Comparison of ENCODE assay signal across 27 mouse cellular contexts in genomic region chr16:36983796-36984195, GRCm38 (mm10). TPM values are rescaled to one million over a fixed set of nuclear protein-coding genes. Genes with fewer than 3 reads are reported as not detected.
A peak's percentile ranks its signal among the peaks of the same experiment; 100 is the strongest.
DNase-seq lines count a peak whose midpoint lies in the region; ATAC-seq lines count a peak whose summit lies in the region.
"Had no signal": no experiment of that assay in that cellular context is flagged by ENCODE, and none has a peak within 500 bp of the region (broad histone marks: within the 10 kb centered on the region; RNA-seq: fewer than 3 reads in every experiment).

No protein-coding gene starts in this region.

- intact Hi-C loops in heart, postnatal 14 days (cut with DNase I) = no loop called here

- peaks cover 24% of the 10 kb centered on the region for H3K36me3 ChIP-seq in heart, embryonic 13.5 days
- peaks cover 10% of the 10 kb centered on the region for H3K36me3 ChIP-seq in heart, embryonic 16.5 days (ENCODE audit: control insufficient read depth, insufficient read depth)
- H3K36me3 ChIP-seq: embryonic facial prominence, embryonic 13.5 days; embryonic facial prominence, embryonic 15.5 days; forebrain, embryonic 10.5 days; forebrain, embryonic 12.5 days had no signal

- H3K4me3 ChIP-seq in heart, embryonic 13.5 days = no peak overlapping the region
- no peak overlapping the region for H3K4me3 ChIP-seq in heart, embryonic 16.5 days (ENCODE audit: low read length)
- H3K4me3 ChIP-seq: embryonic facial prominence, embryonic 13.5 days; embryonic facial prominence, embryonic 15.5 days; erythroblast, embryonic 14.5 days; forebrain, embryonic 10.5 days; forebrain, embryonic 12.5 days had no signal

- DNase-seq in embryo, embryonic 10 days (ENCODE audit: low spot score) = peak; percentile 3
- DNase-seq in embryo, embryonic 9.5 days (ENCODE audit: extremely low spot score) = no peak
- DNase-seq in heart, adult 11 months = peak; percentile 77
- DNase-seq in heart, adult 9 months (ENCODE audit: low spot score in 2 of 2) = no peak
- no peak for DNase-seq in heart, adult 8-10 months (ENCODE audit: low spot score)
- DNase-seq in heart, postnatal 14 days = no peak
- DNase-seq: adrenal gland, adult 2 months; adrenal gland, postnatal 10 days; adrenal gland, postnatal 25 days; B cell, adult 2 months; cerebellum, adult 11 months; cerebellum, adult 18-20 months; cerebellum, adult 8-10 months; cerebellum, adult 9-11 months; cerebellum, postnatal 14 days; cerebellum, postnatal 36 days had no signal

- H3K9ac ChIP-seq in heart, embryonic 13.5 days = no peak overlapping the region
- H3K9ac ChIP-seq in heart, embryonic 16.5 days (ENCODE audit: low read length) = no peak overlapping the region
- H3K9ac ChIP-seq: embryonic facial prominence, embryonic 13.5 days; embryonic facial prominence, embryonic 15.5 days; forebrain, embryonic 12.5 days had no signal

- 0 out of 2 replicates have a peak overlapping the region, but pooled peaks have one; percentile 34 for H3K27ac ChIP-seq in heart, embryonic 13.5 days (replicated peaks)
- H3K27ac ChIP-seq in heart, embryonic 16.5 days (ENCODE audit: low read length) = peak overlapping the region; percentile 54
- H3K27ac ChIP-seq: embryonic facial prominence, embryonic 13.5 days; embryonic facial prominence, embryonic 15.5 days; forebrain, embryonic 10.5 days; forebrain, embryonic 12.5 days had no signal

- no peak overlapping the region for H3K4me2 ChIP-seq in heart, embryonic 13.5 days
- no peak overlapping the region for H3K4me2 ChIP-seq in heart, embryonic 16.5 days (ENCODE audit: low read depth, low read length)
- H3K4me2 ChIP-seq: embryonic facial prominence, embryonic 13.5 days; embryonic facial prominence, embryonic 15.5 days; forebrain, embryonic 12.5 days had no signal

- peaks cover 31% of the 10 kb centered on the region for H3K4me1 ChIP-seq in heart, embryonic 13.5 days
- peaks cover 12% of the 10 kb centered on the region for H3K4me1 ChIP-seq in heart, embryonic 16.5 days (ENCODE audit: control insufficient read depth, insufficient read depth, low read length)
- H3K4me1 ChIP-seq: embryonic facial prominence, embryonic 15.5 days; forebrain, embryonic 10.5 days; forebrain, embryonic 12.5 days had no signal

- no peaks in the 10 kb centered on the region for H3K27me3 ChIP-seq in heart, embryonic 13.5 days (replicated peaks)
- no peaks in the 10 kb centered on the region for H3K27me3 ChIP-seq in heart, embryonic 16.5 days (ENCODE audit: control insufficient read depth, insufficient read depth, low read length)
- H3K27me3 ChIP-seq: embryonic facial prominence, embryonic 13.5 days; embryonic facial prominence, embryonic 15.5 days; forebrain, embryonic 12.5 days had no signal

- no peaks in the 10 kb centered on the region for H3K9me3 ChIP-seq in heart, embryonic 13.5 days
- peaks cover 2% of the 10 kb centered on the region; the same call in 1 of the 2 replicates for H3K9me3 ChIP-seq in heart, embryonic 16.5 days (replicated peaks; ENCODE audit: control insufficient read depth, low read length)
- H3K9me3 ChIP-seq: embryonic facial prominence, embryonic 15.5 days; forebrain, embryonic 10.5 days; forebrain, embryonic 12.5 days had no signal

- WGBS in heart, embryonic 13.5 days = 78% methylated on average over 1 of the region's 1 CpGs
- 85% methylated on average over 1 of the region's 1 CpGs for WGBS in heart, embryonic 16.5 days

- ATAC-seq in heart, embryonic 13.5 days (ENCODE audit: extremely low read depth, insufficient number of reproducible peaks, low FRiP score, low TSS enrichment) = no peak
- no peak for ATAC-seq in heart, embryonic 16.5 days (replicated peaks; ENCODE audit: extremely low read depth, insufficient read depth, low FRiP score)
- ATAC-seq: CD4-positive, CD25-positive, alpha-beta regulatory T cell, adult 4 months; forebrain, embryonic 14.5 days; forebrain, embryonic 16.5 days had no signal

RNA-seq across cellular contexts. Expression of gene Fbxo40, which starts 6.5 kb away (rescaled TPM):
- polyA plus RNA-seq in heart, embryonic 13.5 days (2015; fragmentation: Nextera tagmentation; extraction: Ambion mirVana) = 8.5 and 8.8 TPM in 2 replicates
- 100 to 1,000 TPM; 220 to 269 (median 244) TPM for total RNA-seq in heart, adult 8-10 months (2022)
- polyA plus RNA-seq in heart, embryonic 16.5 days (2015; fragmentation: Nextera tagmentation; extraction: Ambion mirVana) = 14.9 and 15.5 TPM in 2 replicates
- total RNA-seq in heart, postnatal 14 days (2021) = 100 to 1,000 TPM; 140 to 151 TPM
- polyA plus RNA-seq: embryonic facial prominence, embryonic 11.5 days; embryonic facial prominence, embryonic 13.5 days; erythroblast, embryonic 14.5 days; forebrain, embryonic 12.5 days had no signal

RNA-seq across cellular contexts. Expression of gene Polq, which starts 27.8 kb away (rescaled TPM):
- 4.4 and 5.5 TPM in 2 replicates for polyA plus RNA-seq in heart, embryonic 13.5 days (2015; fragmentation: Nextera tagmentation; extraction: Ambion mirVana)
- 1 to 10 TPM; 5.0 to 9.5 (median 6.7) TPM for total RNA-seq in heart, adult 8-10 months (2022)
- polyA plus RNA-seq in heart, embryonic 16.5 days (2015; fragmentation: Nextera tagmentation; extraction: Ambion mirVana) = 4.2 and 6.3 TPM in 2 replicates
- 1 to 10 TPM; 1.3 to 1.9 TPM for total RNA-seq in heart, postnatal 14 days (2021)

RNA-seq across cellular contexts. Expression of gene Hcls1, which starts 49.0 kb away (rescaled TPM):
- 5.5 and 5.8 TPM in 2 replicates for polyA plus RNA-seq in heart, embryonic 13.5 days (2015; fragmentation: Nextera tagmentation; extraction: Ambion mirVana)
- 1 to 10 TPM; 4.9 to 9.0 (median 7.1) TPM for total RNA-seq in heart, adult 8-10 months (2022)
- 9.4 and 19.2 TPM in 2 replicates for polyA plus RNA-seq in heart, embryonic 16.5 days (2015; fragmentation: Nextera tagmentation; extraction: Ambion mirVana)
- total RNA-seq in heart, postnatal 14 days (2021) = 10 to 100 TPM in 1 of 2 experiments, 1 to 10 TPM in 1; 8.6 to 12.1 TPM

Comparison
In these comparisons a context has a peak if more than half of its experiments do, and no peak if none do; other contexts are left out.
1. DNase-seq: peak in embryo, embryonic 10 days (single experiment) and heart, adult 11 months (single experiment); none in embryo, embryonic 9.5 days (single experiment), heart, adult 9 months (0 of 2), heart, adult 8-10 months (single experiment) and heart, postnatal 14 days (0 of 2).